Mouse (Mus musculus) adrenal gland, postnatal 36 days (tissue): ENCODE measurements around the gene Olfr1335. TPM values are rescaled to one million over a fixed set of nuclear protein-coding genes. Genes with fewer than 3 reads are reported as not detected.
"Not testable (repeated sequence)": the region's sequence is repeated elsewhere in the genome, so short reads cannot be mapped to it uniquely, and the experiment has no call there.

Experiments used
- DNase-seq, 2 experiments: peaks; one replicate each; pipeline ENCODE4 v3.0.0; 2021; ENCODE audit warnings: mixed read lengths in 1 of 2
- long read RNA-seq, 2 experiments: library from polyadenylated mRNA; stranded (forward); transcript quantifications; one replicate each; pipeline ENCODE4 v2.0.0; 2021; ENCODE audit warnings: borderline sequencing depth in 2 of 2
- total RNA-seq, 2 experiments: library from RNA; stranded (reverse); gene quantifications; 2 replicates each; pipeline ENCODE4 v1.2.3; 2021

Olfr1335 gene
- total RNA-seq, result not detected
- long read RNA-seq, experiment 1, result 0 reads
- long read RNA-seq, experiment 2, result 0 reads

- DNase-seq, result no peak
These were observed at the start of gene Olfr1335 for GRCm38 (mm10) chr4:118809844-118810243. TSS of gene Olfr1335 (minus strand) at chr4:118809944.

- DNase-seq, result no peak
These were observed 26.4 kb upstream of the Olfr1335 start, which contains the start of gene Olfr1333 for GRCm38 (mm10) chr4:118836179-118836578. TSS of gene Olfr1333 (minus strand) at chr4:118836279.

- DNase-seq, result no peak
These were observed 9.2 kb upstream of the Olfr1335 start for GRCm38 (mm10) chr4:118818921-118819320.

GRCm38 (mm10) chr4:118792796-118793195, 16.9 kb downstream of the Olfr1335 start:
- DNase-seq, result not testable (repeated sequence)

GRCm38 (mm10) chr4:118782486-118782885, 27.3 kb downstream of the Olfr1335 start, which contains the start of gene Olfr1337:
TSS of gene Olfr1337 (minus strand) at chr4:118782586.
- DNase-seq, result no peak

Other genes starting within 250 kb of the Olfr1335 start
- gene Cfap57, start 189.2 kb downstream of the Olfr1335 start, total RNA-seq, result not detected
- 10 to 100 TPM; 82.2 to 94.1 TPM for gene Ebna1bp2, start 189.1 kb downstream of the Olfr1335 start, total RNA-seq
- not detected for gene Olfr62, start 151.0 kb downstream of the Olfr1335 start, total RNA-seq
- gene Olfr1342, start 117.2 kb downstream of the Olfr1335 start, total RNA-seq, result not detected
- gene Olfr1341, start 106.4 kb downstream of the Olfr1335 start, total RNA-seq, result not detected
- gene Olfr1340, start 89.8 kb downstream of the Olfr1335 start, total RNA-seq, result not detected
- not detected for gene Olfr1339, start 77.8 kb downstream of the Olfr1335 start, total RNA-seq
- gene Olfr1338, start 51.2 kb downstream of the Olfr1335 start, total RNA-seq, result not detected
- gene Olfr1337, start 27.4 kb downstream of the Olfr1335 start, total RNA-seq, result not detected
- gene Olfr1333, start 26.3 kb upstream of the Olfr1335 start, total RNA-seq, result not detected
- gene Olfr1331, start 54.7 kb upstream of the Olfr1335 start, total RNA-seq, result not detected
- not detected for gene Olfr1330, start 78.7 kb upstream of the Olfr1335 start, total RNA-seq
- not detected for gene Olfr1329, start 107.5 kb upstream of the Olfr1335 start, total RNA-seq
- not detected for gene Olfr1328, start 128.7 kb upstream of the Olfr1335 start, total RNA-seq
- under 1 TPM in 1 of 2 experiments, not detected in 1; 0.53 TPM for gene Lao1, start 151.6 kb upstream of the Olfr1335 start, total RNA-seq